Mouse (Mus musculus): ENCODE results near the gene Stk11.

Stk11 gene

GRCm38 (mm10) chr10:80145896-80146295 lies 30.3 kb downstream of the Stk11 start:
- DNase-seq, result no peak

GRCm38 (mm10) chr10:80146568-80147011 lies 31.0 kb downstream of the Stk11 start:
- DNase-seq, result no peak

- no peak for DNase-seq
These were observed 31.6 kb downstream of the Stk11 start for GRCm38 (mm10) chr10:80147146-80147718.

- DNase-seq, result peak; percentile 86
These were observed 32.4 kb downstream of the Stk11 start, which contains the start of gene Midn for GRCm38 (mm10) chr10:80147719-80148601. Midn (plus strand) TSS chr10:80148272.

- peak; percentile 97 for DNase-seq
These were observed 33.1 kb downstream of the Stk11 start for GRCm38 (mm10) chr10:80148610-80149290.

- peak; percentile 99 for DNase-seq
These were observed 34.0 kb downstream of the Stk11 start for GRCm38 (mm10) chr10:80149291-80150225.

- peak; percentile 91 for DNase-seq
These were observed 34.9 kb downstream of the Stk11 start for GRCm38 (mm10) chr10:80150226-80151210.

- DNase-seq, result peak; percentile 69
These were observed 35.8 kb downstream of the Stk11 start for GRCm38 (mm10) chr10:80151211-80152034.

GRCm38 (mm10) chr10:80152071-80152872 lies 36.7 kb downstream of the Stk11 start:
- DNase-seq, result peak; percentile 68

GRCm38 (mm10) chr10:80152873-80153260 lies 37.3 kb downstream of the Stk11 start:
- DNase-seq, result no peak

GRCm38 (mm10) chr10:80153713-80154112 lies 38.1 kb downstream of the Stk11 start:
- no peak for DNase-seq

- DNase-seq, result no peak
These were observed 38.8 kb downstream of the Stk11 start for GRCm38 (mm10) chr10:80154384-80154783.

GRCm38 (mm10) chr10:80155277-80155676 lies 39.7 kb downstream of the Stk11 start:
- no peak for DNase-seq

- no peak for DNase-seq
These were observed 40.6 kb downstream of the Stk11 start for GRCm38 (mm10) chr10:80156002-80156751.

- no peak for DNase-seq
These were observed 41.1 kb downstream of the Stk11 start for GRCm38 (mm10) chr10:80156752-80157053.

- no peak for DNase-seq
These were observed 41.7 kb downstream of the Stk11 start for GRCm38 (mm10) chr10:80157141-80157929.

- DNase-seq, result peak; percentile 71
These were observed 42.8 kb downstream of the Stk11 start for GRCm38 (mm10) chr10:80158307-80158986.

Measured in embryo, embryonic 11 days (tissue).